Mouse (Mus musculus): ENCODE data around the gene Gspt1.
"Not testable (repeated sequence)": the region's sequence is repeated elsewhere in the genome, so short reads cannot be mapped to it uniquely, and the experiment has no call there.

Gspt1 gene

DNA sequence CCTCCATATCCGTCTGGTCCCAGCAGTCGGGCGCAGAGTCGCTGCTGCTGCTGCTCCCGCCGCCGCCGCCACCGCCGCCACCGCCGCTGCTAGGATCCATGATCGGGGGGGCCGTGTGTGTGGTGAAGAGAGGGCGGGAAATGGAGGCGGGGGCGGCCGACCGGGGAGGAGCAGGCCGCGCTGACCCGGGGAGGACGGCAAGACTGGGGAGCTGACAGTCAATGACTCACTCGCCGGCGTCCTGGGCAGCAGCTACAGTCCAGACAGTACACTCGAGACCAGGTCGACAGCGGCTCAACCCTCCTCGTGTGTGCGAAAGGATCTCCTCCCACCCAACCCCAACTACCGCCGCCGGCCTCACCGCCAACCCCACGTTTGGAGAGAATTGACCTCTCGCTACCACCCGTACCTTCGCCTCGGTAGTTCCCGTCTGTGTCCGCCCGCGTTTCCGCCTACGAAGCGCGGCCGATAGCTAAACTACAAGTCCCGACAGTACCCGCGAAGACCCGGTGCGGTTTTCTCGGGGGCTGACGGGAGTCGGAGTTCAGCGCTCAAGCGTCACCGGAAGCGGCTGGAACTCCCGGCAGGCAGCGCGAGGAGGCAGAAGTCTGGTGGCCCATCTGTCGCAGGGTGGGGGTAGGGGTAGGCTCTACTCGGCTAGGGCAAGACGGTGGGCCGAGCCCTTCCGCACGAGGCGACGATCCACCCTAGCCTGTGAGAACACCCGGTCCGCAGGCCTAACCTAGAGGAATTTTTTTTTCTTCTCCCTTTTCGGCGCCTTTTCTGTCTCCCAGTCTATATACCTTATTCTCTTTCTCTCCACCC, at the start of gene Gspt1:
Gspt1 (minus strand) TSS at position 428 of the 825 bp plus-strand sequence.
- DNase-seq (ENCODE audit: low spot score), result peak; percentile 98

DNA sequence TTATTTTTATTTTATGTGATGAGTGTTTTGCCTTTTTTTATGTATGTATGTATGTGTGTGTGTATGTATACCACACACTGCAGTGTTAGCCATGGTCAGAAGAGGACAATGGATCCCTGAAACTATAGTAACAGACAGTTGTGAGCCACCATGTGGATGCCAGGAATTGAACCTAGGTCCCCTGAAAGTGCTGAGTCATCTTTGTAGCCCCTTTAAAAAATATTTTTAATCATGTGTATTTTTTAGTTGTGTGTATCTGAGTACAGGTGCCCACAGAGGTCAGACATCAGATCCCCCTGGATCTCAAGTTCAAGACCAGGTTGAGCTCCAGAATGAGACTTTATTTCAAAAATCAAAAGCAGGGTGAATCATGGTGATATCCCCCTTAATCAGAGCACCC, 49.6 kb upstream of the Gspt1 start:
- no peak for DNase-seq (ENCODE audit: low spot score)

DNA sequence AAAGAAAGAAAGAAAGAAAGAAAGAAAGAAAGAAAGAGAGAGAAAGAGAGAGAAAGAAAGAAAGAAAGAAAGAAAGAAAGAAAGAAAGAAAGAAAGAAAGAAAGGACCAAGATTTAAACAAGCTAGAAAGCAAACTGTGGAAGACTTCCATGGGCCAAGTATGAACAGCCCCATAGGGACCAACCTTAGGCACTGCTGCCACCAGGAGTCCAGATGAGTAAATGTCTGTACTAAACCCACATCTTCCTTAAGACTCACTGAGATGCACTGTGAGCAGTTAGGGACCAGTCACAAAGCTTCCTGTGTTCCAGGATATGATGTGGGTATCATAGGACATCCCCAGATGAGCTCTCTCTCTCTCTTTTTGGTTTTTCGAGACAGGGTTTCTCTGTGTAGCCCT, 43.6 kb upstream of the Gspt1 start:
- DNase-seq (ENCODE audit: low spot score), result not testable (repeated sequence)

DNA sequence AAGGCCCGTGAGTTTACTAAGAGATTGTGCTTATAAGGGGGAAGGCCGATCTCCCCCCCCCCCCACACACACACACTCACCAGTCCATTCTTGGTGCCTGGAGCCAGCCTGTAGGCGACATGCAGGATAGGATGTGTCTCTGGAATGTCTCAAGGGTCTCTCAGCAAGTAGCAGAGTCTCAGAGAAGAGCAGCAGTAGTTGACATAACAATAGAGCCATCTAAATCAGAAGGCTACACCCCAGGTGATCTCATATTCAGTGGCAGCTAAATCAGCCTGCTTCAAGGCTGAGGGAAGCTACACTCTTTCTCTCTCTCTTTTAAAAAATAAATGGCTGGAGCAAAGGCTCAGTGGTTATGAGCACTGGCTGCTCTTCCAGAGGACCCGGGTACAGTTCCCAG, 41.5 kb upstream of the Gspt1 start:
- not testable (repeated sequence) for DNase-seq (ENCODE audit: low spot score)

DNA sequence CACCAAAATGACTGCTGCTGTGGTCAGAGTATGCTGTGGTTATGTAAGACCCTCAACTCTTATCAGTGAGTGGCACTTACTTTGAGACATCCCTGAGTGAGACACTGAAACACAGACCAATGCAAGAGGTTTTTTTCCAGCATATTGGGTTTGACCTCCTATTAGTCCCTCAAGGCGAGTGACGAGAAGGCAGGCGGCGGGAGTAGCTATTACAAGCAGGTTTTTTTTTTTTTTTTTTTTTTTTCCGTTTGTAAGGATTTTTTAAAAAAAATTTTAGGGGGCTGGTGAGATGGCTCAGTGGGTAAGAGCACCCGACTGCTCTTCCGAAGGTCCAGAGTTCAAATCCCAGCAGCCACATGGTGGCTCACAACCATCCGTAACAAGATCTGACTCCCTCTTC, 34.7 kb upstream of the Gspt1 start:
- DNase-seq (ENCODE audit: low spot score), result not testable (repeated sequence)

DNA sequence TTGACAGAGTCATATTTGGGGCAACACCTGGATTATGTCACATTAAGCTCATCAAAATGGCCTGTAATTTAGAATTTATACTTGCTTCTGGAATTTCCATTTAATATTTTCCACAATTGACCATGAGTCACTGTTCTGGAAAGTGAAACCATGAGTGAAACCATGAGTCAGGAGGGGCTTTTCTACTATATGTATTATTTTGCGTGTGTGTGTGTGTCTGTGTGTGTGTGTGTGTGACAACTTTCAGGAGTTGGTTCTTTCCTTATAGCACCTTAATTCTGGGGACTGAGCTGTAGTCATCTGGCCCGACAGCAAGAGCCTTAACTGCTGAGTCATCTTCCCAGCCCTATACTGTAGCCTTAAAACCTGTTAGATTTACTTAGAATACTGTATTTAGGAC, 31.8 kb upstream of the Gspt1 start:
- peak; percentile 17 for DNase-seq (ENCODE audit: low spot score)

DNA sequence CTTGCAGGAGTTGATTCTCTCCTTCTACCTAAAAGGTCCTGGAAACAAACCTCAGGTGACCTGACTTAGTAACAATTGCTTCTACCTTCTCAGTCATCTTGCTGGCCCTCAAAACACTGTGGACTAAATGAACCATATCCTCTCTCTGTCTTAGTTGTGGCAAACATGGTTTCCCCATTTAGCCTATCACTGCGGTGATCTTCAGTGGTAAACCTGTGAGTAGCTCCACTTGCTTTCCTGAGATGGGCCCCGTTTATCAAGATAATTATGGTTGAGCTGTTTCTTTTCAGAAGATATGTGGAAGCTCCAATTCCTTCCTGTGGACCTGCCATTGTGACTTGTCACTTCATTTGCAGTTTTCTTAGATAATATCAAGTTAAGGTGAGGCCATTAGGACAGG, 30.8 kb upstream of the Gspt1 start:
- no peak for DNase-seq (ENCODE audit: low spot score)

DNA sequence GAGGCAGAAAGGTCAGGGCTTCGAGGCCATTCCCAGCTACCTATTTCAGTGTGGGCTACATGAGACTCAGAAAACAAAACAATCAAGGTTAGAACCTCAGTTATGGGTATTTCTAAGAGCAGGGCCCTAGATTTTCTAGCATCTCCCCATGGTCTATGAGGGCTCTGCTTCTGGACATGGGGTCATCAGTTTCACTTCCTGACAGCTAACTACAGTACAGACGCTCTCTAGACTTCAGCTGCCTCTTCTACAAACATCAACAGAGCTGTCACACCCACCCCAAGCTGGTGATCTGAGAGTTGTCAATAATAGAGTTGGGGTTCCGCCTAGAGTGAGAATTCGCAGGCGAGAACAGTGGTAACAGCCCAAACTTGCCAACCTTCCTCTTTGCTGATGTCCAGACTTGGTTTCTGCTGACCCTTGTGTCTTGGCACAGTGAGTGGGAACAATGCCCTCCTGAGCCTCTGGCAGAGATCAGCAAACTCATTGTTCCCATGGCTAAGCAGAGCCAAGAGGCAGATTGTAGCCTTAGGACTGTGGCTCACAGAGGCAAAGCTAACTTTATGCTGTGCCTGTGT, 28.6 kb upstream of the Gspt1 start:
- no peak for DNase-seq (ENCODE audit: low spot score)

DNA sequence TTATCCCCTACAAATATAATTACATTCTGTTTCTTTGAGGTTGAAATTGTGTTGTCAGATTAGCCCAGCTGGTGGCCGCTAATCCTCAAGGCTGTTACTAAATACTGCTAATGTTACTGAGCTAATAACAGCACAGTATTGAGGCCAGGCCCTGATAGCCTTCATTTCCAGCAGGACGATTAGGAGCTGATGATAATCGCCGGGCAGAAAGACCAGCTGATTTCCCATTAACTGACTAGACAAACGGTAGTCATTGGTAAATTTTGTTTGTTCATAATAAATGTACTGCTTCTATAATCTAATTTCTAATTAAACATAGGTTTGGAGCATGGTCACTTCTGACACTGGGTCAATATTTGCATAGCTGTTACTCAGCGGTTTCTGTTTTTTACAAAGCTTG, 24.7 kb upstream of the Gspt1 start:
- DNase-seq (ENCODE audit: low spot score), result no peak

DNA sequence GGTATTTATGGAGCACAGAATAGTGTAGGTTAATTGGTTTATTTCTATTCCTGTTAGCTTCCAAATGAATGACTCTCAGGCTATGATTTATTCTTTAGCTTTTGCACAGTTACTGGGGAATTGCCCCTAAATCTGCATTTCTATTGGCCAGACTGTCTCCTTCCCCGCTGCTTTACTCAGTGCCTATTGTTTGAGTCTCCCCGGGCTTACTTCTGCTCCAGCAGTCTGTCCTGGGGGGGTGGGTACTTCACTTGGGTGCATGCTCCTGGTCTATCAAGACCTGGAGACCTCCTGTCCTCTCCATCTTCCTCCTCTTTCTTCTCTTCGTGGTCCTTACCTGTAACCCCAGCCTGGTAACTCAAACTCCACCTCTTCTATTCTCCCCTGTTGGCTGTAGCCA, 22.8 kb upstream of the Gspt1 start:
- no peak for DNase-seq (ENCODE audit: low spot score)

DNA sequence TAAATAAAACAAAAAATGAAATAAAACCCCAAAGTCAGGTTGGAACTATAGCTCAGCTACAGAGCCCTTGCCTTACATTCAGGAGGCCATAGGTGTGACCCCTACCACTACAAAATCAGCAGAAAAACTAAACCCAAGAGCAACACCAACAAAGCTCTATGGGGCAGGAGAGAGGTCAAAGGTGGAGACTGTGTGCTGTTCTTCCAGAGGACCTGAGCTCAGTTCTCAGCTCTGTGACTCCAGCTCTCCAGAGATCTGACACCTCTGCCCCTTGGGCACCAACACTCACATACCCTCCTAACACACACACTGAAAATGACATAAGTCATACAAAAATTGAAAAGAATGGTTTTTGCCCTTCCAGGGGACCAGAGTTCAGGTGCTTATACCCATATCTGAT, 16.9 kb upstream of the Gspt1 start:
- DNase-seq (ENCODE audit: low spot score), result no peak

DNA sequence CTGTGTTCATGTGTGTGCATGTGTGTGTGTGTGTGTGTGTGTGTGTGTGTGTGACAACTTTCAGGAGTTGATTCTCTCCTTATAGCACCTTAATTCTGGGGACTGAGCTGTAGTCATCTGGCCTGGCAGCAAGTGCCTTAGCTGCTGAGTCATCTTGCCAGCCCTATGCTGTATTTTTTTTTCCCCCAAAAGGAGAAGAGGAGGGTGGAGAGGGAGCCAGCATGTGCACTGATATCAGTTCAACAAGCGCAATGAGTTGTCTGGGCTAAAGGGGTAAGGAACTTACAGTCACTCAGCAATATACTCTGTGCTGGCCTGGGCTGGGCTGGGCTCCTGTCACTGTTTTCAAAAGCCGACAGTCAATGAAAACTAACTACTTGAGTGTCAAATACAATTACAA, 16.5 kb upstream of the Gspt1 start:
- DNase-seq (ENCODE audit: low spot score), result peak; percentile 75

DNA sequence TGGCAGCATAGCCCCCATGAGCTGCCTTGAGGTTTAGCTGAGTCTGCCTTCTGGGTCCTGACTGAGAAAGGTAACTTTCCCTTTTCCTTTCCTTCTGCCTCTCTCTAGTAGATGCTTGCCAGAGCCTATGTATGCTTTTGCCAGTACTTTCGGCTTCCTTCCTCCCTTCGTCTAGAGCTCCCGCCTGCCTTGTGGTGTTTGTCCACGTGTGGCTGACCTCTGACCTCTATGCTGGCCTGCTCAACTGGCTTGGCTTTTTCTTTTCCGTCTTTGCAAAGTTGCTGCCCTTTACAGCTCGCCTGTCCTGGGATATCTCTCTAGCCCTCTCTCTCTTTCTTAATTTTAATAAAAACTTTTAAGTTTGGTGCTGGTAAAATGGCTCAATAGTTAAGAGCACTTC, 15.7 kb upstream of the Gspt1 start:
- DNase-seq (ENCODE audit: low spot score), result no peak

DNA sequence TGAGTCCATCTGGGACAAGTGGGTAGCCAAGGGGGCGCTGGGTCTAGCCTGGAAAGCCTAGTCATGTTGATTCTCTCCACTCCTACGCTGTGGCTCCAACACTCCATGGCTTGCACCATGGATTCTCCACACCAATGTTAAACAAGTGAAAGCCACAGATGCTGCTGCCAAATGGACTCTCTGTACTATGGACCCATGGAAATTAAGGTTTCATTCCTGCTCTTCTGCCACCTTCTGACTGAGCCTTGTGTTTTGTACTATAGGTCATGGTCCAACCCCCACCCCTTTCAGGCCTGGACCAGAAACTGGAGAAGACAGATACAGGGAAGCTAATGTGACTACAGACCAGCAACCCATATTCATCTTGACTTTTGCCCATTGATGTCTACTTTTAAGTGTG, 12.4 kb upstream of the Gspt1 start:
- no peak for DNase-seq (ENCODE audit: low spot score)

DNA sequence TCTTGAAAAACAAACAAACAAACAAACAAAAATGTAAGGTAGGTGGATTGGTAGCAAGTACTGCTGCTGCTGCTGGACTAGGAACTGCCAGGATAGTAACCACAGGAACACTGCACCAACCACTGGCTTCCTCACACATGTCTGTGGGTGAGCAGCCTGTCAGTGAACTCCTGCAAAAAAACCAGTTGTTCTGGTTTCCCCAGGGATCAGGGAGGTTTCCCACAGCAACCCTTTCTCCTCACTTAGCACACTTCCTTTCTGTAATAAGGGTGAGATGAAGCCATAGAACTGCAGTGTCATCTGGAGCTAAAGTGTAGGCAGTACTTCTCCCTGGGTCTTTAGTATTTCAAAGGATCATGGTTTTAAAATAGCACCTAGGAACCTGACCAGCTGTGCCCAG, 9.1 kb upstream of the Gspt1 start:
- DNase-seq (ENCODE audit: low spot score), result no peak

DNA sequence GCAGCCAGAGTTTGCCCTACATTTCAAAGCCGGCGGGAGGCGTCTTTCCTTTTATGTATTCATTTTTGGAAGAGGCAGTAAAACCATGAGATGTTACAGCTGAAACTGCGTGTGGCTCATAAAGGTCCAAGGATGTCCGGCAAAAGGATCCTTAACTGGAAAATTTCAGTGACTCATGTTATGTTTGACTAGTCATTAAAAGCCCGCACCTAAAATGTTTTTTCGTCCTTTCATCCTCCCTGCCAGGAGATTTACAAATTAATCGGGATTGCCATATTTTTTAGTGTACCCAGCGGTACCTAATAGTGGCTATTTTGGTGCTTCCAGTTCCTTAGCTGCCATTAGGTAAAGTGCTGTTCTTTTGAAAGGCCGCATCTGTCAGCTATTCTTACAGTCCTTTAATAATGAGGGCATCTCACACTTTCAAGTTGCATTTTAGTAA, 619 bp upstream of the Gspt1 start:
- no peak for DNase-seq (ENCODE audit: low spot score)

DNA sequence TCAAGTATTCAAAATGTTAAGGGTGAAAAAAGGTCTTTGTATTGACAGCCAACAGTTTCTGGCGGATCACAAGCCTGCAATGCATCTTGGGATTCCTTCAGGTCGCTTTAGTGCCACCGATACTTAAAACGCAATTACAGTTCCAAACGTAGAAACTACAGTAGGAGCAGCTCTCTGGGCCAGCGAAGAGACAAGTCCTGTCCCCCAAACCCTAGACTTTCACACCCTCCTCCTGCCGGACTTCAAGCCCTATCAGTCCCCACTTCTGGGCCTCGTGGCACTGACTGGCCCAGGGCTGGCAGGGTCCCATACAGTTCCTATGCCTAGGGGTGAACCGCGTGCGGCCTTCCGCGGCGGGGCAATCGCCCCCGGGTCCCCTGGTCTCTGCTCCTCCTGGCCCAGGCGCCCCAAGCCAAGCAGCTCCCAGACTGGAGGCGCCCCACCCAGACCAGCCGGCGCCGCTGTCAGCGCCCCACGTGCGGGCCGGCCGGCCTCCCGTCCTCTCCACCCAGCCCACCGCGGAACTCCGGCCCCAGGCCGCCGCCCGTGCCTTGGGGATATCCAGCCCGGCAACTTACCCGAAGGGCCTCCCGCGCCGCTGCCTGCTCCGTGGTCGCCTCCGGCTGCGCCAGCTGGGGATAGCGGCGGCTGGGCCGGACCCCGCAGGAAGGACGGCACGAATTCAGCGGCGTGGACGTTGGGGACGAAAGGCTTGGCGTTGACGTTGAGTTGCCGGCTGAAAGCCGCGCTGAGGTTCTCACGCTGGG, 877 bp downstream of the Gspt1 start:
- peak; percentile 60 for DNase-seq (ENCODE audit: low spot score)

DNA sequence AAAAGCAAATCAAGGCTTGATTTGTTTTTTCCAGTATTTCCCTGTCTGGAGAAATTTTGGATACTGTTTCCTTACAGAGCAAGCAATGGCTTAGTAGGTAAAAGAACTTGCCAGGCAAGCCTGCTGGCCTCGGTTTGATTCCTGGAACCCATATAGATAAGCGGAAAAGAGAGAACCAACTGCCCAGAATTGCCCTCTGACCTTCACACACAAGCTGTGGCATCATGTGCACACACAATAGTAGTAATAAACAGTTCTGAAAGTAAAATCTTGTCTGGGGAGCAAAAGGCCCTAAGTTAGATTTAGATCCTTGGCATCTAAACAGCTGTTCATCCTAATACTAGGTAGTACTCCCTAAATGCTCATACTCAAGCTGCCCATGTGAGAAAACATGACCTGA, 6.3 kb downstream of the Gspt1 start:
- no peak for DNase-seq (ENCODE audit: low spot score)

DNA sequence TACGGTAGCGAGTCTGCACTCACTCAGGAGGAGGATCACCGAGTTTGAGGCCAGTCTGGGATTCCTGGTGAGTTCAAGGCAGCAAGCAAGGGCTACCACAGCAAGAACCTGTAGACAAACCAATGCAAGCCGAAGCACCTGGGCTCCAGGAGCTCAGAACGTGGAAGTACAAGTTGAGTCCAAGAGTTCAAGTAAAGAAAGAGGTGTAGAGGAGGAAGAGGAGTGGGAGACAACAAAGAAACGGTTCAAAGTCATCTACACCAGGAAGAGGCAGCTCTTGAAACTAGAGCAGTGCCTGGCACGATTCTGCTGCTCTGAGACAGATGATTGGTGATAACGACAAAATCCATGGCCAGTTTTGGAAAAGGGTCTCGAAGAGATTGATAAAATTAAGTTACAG, 8.4 kb downstream of the Gspt1 start:
- no peak for DNase-seq (ENCODE audit: low spot score)

DNA sequence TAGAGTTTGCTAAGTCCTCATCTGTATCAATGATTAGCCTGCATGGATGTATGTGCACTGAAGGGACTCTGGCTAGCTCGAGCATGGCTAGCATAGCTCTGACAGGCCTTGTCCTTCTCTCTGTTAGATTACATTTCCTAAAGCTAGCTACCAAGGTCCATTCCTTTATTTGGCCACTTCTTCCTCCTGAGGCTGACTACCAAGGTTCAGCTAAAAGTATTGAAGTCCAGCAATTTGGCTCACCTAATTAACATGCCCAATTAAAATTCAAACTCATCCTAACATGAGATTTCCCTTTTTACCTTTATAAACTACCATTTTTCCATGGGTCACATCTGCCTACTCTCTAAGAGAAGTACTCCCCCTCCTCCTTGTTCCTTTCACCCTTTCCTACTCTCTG, 11.7 kb downstream of the Gspt1 start:
- DNase-seq (ENCODE audit: low spot score), result no peak

DNA sequence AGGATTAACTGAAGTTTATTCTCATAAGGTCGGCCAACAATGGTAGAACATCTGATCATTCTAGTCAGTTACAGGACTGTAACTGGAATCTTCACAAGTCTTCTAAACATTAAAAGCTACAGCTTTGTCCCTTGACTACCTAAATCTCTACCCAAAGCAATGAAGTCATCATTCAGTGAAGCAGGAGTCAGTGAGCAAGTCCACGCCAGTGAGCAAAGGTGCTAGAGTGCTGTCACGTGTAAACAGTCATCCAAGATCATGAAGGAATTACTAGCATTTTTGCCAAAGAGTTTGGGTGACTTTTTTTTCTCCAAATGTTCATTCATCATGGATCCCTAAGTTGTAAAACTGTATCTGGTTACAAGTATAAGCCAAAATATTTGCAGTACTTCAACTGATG, 36.3 kb downstream of the Gspt1 start:
- DNase-seq (ENCODE audit: low spot score), result no peak

DNA sequence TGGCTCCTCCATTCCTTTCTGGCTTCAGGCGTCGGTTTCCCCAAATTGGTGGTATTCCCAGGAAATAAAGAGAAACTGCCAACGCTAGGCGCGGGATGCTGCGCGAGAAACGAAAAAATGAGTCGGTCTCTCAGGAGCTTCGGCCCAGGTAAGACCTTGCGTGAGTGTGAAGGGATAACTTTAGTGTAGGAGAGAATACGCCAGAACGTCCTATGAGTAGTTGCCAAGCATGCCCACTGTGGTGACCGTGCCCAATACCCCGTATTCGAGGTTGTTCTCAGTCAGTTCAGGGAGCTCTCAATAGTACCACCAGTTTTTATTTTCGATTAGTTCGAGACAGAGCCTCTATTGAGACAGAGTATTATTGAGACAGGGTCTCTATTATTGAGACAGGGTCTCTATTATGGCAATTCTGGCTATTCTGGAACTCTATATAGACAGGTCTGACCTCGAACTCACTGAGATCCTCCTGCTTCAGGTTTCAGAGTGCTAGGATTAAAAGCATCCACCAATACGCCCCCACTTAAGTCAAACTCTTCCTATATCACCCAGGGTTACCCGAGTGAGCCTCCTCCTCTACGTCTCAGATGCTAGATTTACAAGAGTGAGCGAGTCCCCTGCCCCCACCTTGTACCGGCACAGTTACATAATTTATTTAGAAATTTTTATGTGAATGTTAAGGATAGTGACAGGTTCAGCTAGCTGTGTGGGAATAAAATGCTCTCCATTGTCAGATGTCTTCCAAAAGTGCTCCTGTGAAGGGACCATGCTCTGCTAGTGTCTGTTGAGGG, 50.3 kb downstream of the Gspt1 start:
- DNase-seq (ENCODE audit: low spot score), result no peak

All from c-Kit-positive CD71-positive TER-119-positive erythroid progenitor cells, embryonic 14.5 days (primary cell).